Mouse (Mus musculus): Measurements from ENCODE around the gene Anxa3.

Anxa3 gene

DNA sequence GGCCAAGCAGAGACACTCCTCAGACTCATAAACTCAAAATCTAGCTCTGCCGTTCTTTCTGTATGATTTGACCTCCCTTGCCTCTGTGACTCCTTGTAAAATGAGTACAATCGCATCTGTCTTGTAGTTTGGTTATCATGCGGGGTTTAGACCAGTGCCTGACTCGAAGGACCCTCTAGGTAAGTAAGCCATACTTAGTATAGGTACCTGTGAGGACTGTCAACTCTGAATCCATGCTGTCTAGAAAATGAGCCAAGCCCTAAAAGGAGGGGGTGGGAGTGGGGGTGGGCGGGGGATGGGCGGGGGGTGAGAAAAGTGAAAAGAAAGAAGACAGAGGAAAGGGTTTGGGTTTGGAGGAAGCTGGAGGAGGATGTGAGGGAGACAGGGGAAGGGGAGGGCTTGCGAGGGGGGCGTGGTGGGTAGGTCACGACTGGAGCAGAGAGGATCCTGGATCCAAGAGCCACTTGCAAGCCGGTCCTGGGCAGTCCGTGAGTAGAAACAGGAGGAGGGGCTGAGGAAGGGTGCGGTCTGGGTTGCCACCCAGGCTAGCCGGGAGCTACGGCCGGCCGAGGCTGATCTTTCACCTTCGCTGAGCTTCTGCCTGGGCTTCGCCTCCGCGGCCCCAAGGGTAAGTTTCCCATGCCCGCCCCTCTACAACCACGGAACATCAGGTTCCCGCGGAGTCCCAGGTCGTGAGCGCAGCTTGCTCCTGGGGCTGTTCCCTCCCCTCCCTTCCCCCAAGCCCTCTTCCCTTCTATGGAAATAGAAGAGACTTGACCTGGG is at the start of gene Anxa3:
Gene Anxa3, plus strand, starts transcription at position 404 of the 783 bp plus-strand sequence.
- in situ Hi-C loops (cut with MboI) = no loop called here

- in situ Hi-C loops (cut with MboI) = no loop called here
Measured at GRCm38 (mm10) chr5:96747195-96747984, 45.7 kb upstream of the Anxa3 start.

GRCm38 (mm10) chr5:96757615-96758014 is 35.5 kb upstream of the Anxa3 start:
- in situ Hi-C loops (cut with MboI) = no loop called here

- in situ Hi-C loops (cut with MboI) = no loop called here
Measured at GRCm38 (mm10) chr5:96762021-96762420, 31.1 kb upstream of the Anxa3 start.

- in situ Hi-C loops (cut with MboI) = no loop called here
Measured at GRCm38 (mm10) chr5:96768846-96769471, 24.2 kb upstream of the Anxa3 start.

DNA sequence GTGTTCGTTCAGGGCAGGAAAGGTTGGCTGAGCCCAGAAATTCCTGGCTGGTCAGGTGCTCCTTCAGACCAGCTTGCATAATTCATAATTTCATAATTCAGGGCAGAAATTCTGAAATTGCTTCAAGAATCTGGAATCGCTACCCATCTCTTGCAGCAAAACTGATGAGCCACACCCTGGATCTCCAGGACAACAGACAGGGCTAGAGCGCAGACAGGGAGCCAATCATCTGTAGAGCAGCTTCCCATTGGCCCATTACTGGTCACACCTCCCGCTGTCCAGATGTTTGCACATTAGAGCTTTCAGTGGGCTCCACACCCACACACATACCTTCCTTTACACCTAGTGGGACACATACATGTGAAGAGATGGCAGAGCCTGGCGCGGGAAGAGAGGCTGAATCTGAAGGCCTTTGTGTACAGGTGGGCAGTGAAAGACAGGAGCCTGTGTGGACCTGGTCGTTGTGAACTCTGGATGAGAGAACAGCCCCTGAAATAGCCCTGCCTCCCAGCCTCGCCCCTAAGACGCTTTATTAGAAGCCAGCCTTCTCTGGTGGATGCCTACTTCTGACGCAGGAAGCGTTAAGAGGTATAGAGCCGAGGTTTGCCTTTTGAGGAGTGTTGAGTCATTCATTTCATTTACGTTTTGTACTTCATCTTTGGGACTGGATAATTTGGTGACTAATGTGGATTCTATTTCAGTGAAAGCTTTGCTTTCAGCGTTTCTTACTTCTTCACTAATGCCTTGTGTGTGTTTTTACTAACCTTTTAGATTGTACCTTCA is 9.4 kb upstream of the Anxa3 start:
- in situ Hi-C loops (cut with MboI) = no loop called here

DNA sequence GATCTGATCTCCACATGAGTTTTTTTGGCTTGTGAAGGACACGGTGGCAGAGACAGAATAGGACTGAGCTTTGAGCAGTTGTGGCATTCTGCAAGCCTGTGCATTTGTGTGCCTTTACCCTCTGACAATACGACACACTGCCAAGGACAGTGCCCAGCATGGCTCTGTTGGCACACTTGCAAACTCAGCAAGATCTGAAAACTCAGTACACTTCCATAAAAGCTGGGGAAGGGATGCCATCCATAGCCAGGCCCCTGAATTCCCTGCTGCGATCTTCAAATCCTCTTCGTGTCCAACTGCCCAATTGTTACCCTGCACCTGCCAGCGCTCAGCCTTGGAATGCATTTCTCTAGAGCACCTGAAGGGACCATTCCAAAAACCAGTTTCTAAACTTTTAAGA is 8.0 kb upstream of the Anxa3 start:
- in situ Hi-C loops (cut with MboI) = no loop called here

DNA sequence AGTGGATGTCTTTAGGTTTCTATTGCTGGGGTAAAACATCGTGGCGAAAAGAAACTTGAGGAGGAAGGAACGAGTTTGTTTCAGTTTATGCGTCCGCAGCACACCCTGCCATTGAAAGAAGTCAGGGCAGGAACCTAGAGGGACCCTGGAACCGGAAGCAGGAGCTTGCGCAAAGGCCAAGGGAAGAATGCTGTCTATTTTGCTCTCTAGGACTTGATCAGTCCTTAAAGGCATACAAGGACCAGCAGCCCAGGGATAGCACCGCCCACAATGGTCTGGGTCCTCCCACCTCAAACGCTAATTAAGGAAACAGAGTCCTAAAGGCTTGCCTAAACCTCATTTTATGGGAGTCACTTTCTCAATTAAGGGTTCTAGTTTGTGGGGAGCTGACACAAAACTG is 717 bp upstream of the Anxa3 start:
- in situ Hi-C loops (cut with MboI) = no loop called here

- in situ Hi-C loops (cut with MboI) = no loop called here
Measured at GRCm38 (mm10) chr5:96793953-96794635, 955 bp downstream of the Anxa3 start.

DNA sequence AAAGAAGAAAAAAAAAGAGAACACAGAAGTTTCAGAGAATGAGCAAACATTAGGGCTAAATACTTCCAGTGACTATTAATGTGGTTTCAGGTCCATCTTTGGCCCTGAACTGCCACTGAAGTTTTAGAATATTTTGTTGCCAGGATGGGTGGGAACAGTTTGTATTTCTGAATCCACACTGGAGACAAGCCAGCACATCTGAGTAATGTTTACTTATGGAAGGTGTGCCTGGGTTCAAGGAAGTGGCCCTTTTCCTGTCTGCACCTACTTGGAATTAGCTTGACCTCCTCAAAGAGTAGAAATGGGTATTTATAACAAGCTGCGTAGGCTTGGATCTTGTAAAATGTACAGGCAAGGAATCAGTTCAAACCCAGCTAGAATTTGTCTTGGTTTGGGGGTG is 2.6 kb downstream of the Anxa3 start:
- in situ Hi-C loops (cut with MboI) = no loop called here

- in situ Hi-C loops (cut with MboI) = no loop called here
Measured at GRCm38 (mm10) chr5:96797465-96797864, 4.3 kb downstream of the Anxa3 start.

GRCm38 (mm10) chr5:96799165-96799564 is 6.0 kb downstream of the Anxa3 start:
- in situ Hi-C loops (cut with MboI) = no loop called here

DNA sequence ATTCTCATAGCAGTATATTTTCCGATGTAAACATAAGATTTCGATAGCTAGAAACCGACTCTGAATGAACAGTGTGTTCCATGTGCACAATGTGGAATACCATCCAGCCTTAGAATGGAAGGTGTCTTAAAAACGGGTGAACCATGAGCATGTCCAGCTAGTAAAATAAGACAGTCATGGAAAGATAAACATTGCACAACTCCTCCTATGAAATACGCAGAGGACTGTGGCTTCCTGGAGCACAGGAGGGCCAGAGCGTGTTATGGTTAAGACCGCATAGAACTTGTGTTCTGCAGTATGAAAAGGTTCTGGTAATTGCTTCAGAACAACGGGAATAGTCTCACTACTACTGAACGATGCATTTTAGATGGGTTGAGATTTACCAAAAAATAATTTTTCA is 6.8 kb downstream of the Anxa3 start:
- in situ Hi-C loops (cut with MboI) = no loop called here

DNA sequence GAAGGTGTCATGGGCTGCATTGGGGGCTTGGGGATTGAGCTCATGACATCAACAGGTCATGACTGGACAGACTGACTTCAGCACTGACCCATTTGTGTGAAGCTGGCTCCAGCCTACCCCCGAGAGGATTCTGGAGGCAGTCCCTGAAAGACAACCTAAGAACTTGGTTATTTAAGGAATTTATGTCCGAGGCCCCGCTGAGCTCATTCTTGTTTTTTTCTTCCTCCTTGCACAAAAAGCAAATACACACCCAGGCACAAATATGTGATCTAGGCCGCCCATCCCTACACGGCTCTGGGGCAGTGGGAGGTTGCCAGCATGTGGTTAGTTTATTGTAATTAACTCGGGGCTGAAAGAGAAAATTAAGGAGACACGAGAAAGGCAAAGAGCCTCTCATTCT is 9.0 kb downstream of the Anxa3 start:
- in situ Hi-C loops (cut with MboI) = no loop called here

GRCm38 (mm10) chr5:96803091-96803490 is 10.0 kb downstream of the Anxa3 start:
- in situ Hi-C loops (cut with MboI) = no loop called here

- in situ Hi-C loops (cut with MboI) = no loop called here
Measured at GRCm38 (mm10) chr5:96804304-96804703, 11.2 kb downstream of the Anxa3 start.

GRCm38 (mm10) chr5:96804813-96805212 is 11.7 kb downstream of the Anxa3 start:
- in situ Hi-C loops (cut with MboI) = no loop called here

DNA sequence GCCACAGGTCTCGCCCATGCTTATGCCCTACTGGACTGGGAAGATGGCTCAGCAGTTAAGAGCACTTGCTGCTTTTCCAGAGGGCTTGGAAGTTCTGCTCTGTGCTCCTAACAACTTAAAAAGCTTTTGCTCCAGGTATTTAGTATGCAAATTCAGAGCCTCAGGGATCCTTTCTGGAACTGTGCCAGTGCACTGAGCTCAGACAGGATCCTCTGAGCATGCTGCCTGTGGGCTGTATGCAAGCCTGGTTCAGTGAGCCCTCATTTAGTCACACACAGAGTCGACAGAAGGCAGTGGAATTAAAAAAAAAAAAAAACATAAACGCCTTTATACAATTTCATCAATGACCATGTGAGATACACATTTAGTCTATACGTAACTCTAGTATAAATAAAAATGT is 17.5 kb downstream of the Anxa3 start:
- in situ Hi-C loops (cut with MboI) = no loop called here

- in situ Hi-C loops (cut with MboI) = no loop called here
Measured at GRCm38 (mm10) chr5:96824769-96825327, 31.7 kb downstream of the Anxa3 start.

GRCm38 (mm10) chr5:96827176-96827575 is 34.0 kb downstream of the Anxa3 start:
- in situ Hi-C loops (cut with MboI) = no loop called here

DNA sequence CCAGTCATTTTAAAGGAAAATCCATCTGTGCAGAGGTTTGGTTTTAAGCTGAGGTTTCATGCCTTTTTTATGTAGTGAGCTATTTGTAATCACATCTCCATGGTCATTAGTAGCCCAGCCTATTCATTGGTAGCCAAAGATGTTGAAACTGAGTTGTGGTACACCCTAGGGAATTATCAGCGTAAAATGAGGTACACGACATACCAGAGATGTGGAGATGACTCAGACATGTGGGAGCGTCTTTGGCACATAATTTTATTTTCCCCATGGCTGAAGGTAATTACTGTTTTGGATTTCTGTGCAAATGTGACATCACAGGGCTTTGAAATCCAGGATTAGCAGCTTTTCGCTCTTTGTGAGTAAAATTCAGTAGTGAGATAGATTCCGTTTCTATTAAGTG is 41.2 kb downstream of the Anxa3 start:
- in situ Hi-C loops (cut with MboI) = no loop called here
